Comparison of ENCODE assay signal across 8 mouse cellular contexts in genomic region chr7:141455610-141456314, GRCm38 (mm10). TPM values are rescaled to one million over a fixed set of nuclear protein-coding genes. Genes with fewer than 3 reads are reported as not detected.
DNase-seq lines count a peak whose midpoint lies in the region; ATAC-seq and TF ChIP-seq lines count a peak whose summit lies in the region.

No protein-coding gene starts in this region.

- peak; percentile 49 for ATAC-seq in lung, embryonic 16.5 days (ENCODE audit: low read depth)
- ATAC-seq in neutrophil, adult 5-6 weeks (ENCODE audit: extremely low read depth, insufficient number of reproducible peaks, low FRiP score, poor library complexity, severe bottlenecking) = peak; percentile 47

- WGBS in kidney, adult 2 months = under 1% methylated on average over 23 of the region's 23 CpGs
- WGBS in lung, embryonic 16.5 days = 1% methylated on average over 23 of the region's 23 CpGs

- no peaks in the 10 kb centered on the region for H3K79me2 ChIP-seq in C2C12 (ENCODE audit: control insufficient read depth, insufficient read depth)

- peak overlapping the region; percentile 42 for H3K4me3 ChIP-seq in C2C12 (ENCODE audit: insufficient read depth, poor library complexity, severe bottlenecking)
- H3K4me3 ChIP-seq in kidney, adult 2 months (ENCODE audit: insufficient read depth, low read depth, low read length) = peak overlapping the region; percentile 97
- H3K4me3 ChIP-seq in lung, embryonic 16.5 days (ENCODE audit: low read length) = peak overlapping the region; percentile 73

- no peaks in the 10 kb centered on the region for H3K27me3 ChIP-seq in C2C12 (ENCODE audit: control insufficient read depth, insufficient read depth, insufficient read length)
- no peaks in the 10 kb centered on the region for H3K27me3 ChIP-seq in kidney, adult 2 months (replicated peaks; ENCODE audit: control insufficient read depth, insufficient read depth, low read length)
- H3K27me3 ChIP-seq in lung, embryonic 16.5 days (ENCODE audit: control insufficient read depth, insufficient read depth, low read depth, low read length) = peaks cover 2% of the 10 kb centered on the region; the same call in 1 of the 2 replicates

- peak overlapping the region; percentile 93 for H3K27ac ChIP-seq in kidney, adult 2 months (ENCODE audit: insufficient read depth, low read depth, low read length)
- H3K27ac ChIP-seq in lung, embryonic 16.5 days (ENCODE audit: low read length) = peak overlapping the region; percentile 86

- peaks cover 12% of the 10 kb centered on the region for H3K4me1 ChIP-seq in kidney, adult 2 months (ENCODE audit: control insufficient read depth, insufficient read depth, low read length)
- H3K4me1 ChIP-seq in lung, embryonic 16.5 days (replicated peaks; ENCODE audit: control insufficient read depth, insufficient read depth, low read length) = peaks cover 27% of the 10 kb centered on the region

- no peak for TF ChIP-seq POLR2A in kidney, adult 2 months (IDR thresholded peaks at IDR 0.05; ENCODE audit: low read depth, low read length)

- peak overlapping the region; percentile 78 for H3K9ac ChIP-seq in lung, embryonic 16.5 days (ENCODE audit: low read length)

- H3K9me3 ChIP-seq in lung, embryonic 16.5 days (ENCODE audit: control insufficient read depth, low read length) = no peaks in the 10 kb centered on the region

- DNase-seq in R1 (ENCODE audit: low read depth, low spot score) = peak; percentile 71
- peak; percentile 66 for DNase-seq in embryo, embryonic 11 days
- DNase-seq in heart, adult 9 months (ENCODE audit: low spot score in 2 of 2) = peak; percentile 87 to 90
- peak; percentile 95 for DNase-seq in kidney, adult 2 months
- no peak for DNase-seq in c-Kit-positive CD71-positive TER-119-positive erythroid progenitor cells, embryonic 14.5 days (ENCODE audit: low spot score)

- peak overlapping the region; percentile 76 for H3ac ChIP-seq in C2C12 (ENCODE audit: control insufficient read depth, insufficient read length, low read depth)

- H3K36me3 ChIP-seq in C2C12 (ENCODE audit: control insufficient read depth, insufficient read depth) = peaks cover 17% of the 10 kb centered on the region
- H3K36me3 ChIP-seq in kidney, adult 2 months (ENCODE audit: control insufficient read depth, insufficient read depth, low read length) = no peaks in the 10 kb centered on the region
- H3K36me3 ChIP-seq in lung, embryonic 16.5 days (ENCODE audit: control insufficient read depth, insufficient read depth, low read length) = peaks cover 18% of the 10 kb centered on the region; the same call in 1 of the 2 replicates

- H3K79me3 ChIP-seq in C2C12 (ENCODE audit: low read depth) = no peaks in the 10 kb centered on the region

- H3K4me2 ChIP-seq in lung, embryonic 16.5 days (ENCODE audit: low read depth, low read length) = peak overlapping the region; percentile 85

- TF ChIP-seq CTCF in C2C12 (IDR thresholded peaks at IDR 0.05; ENCODE audit: control insufficient read depth, insufficient read depth, insufficient read length) = no peak
- no peak for TF ChIP-seq CTCF in kidney, adult 2 months (conservative IDR thresholded peaks at IDR 0.05; ENCODE audit: insufficient read depth, insufficient read length, low read depth, low read length)

TF ChIP-seq in C2C12, 6 proteins besides CTCF, POLR2A, EP300 and RAD21:
- no peak for TF ChIP-seq MAX (IDR thresholded peaks at IDR 0.05)
- TF ChIP-seq USF1 (IDR thresholded peaks at IDR 0.05; ENCODE audit: low read depth) = no peak
- no peak for TF ChIP-seq FOSL1 (IDR thresholded peaks at IDR 0.05; ENCODE audit: insufficient read depth, low read length, poor library complexity, severe bottlenecking)
- no peak for TF ChIP-seq CEBPB (IDR thresholded peaks at IDR 0.05; ENCODE audit: low read depth)
- no peak for TF ChIP-seq MYOD1 (IDR thresholded peaks at IDR 0.05; ENCODE audit: control insufficient read depth, insufficient read length, low read depth)
- no peak for TF ChIP-seq MYOG (IDR thresholded peaks at IDR 0.05; ENCODE audit: control insufficient read depth, extremely low read depth, insufficient read length)

RNA-seq across cellular contexts. Expression of gene Pnpla2, which starts 0.8 kb away (rescaled TPM):
- polyA plus RNA-seq in C2C12 (2012; fragmentation: generic; extraction: Trizol) = 32.8 TPM
- polyA plus RNA-seq in kidney, adult 2 months (2012; rRNA removed) = 350 and 353 TPM in 2 replicates
- 42.9 and 46.2 TPM in 2 replicates for polyA plus RNA-seq in lung, embryonic 16.5 days (2015; fragmentation: Nextera tagmentation; extraction: Ambion mirVana)
- 74.4 and 78.7 TPM in 2 replicates for total RNA-seq in neutrophil, adult 5-6 weeks (2017)

RNA-seq across cellular contexts. Expression of gene Cracr2b, which starts 5.1 kb away (rescaled TPM):
- polyA plus RNA-seq in C2C12 (2012; fragmentation: generic; extraction: Trizol) = 4.5 TPM
- 15.3 and 22.2 TPM in 2 replicates for polyA plus RNA-seq in kidney, adult 2 months (2012; rRNA removed)
- 39.3 and 42.0 TPM in 2 replicates for polyA plus RNA-seq in lung, embryonic 16.5 days (2015; fragmentation: Nextera tagmentation; extraction: Ambion mirVana)
- 2.8 and 3.2 TPM in 2 replicates for total RNA-seq in neutrophil, adult 5-6 weeks (2017)

RNA-seq across cellular contexts. Expression of gene Rplp2, which starts 8.6 kb away (rescaled TPM):
- 4,785 TPM for polyA plus RNA-seq in C2C12 (2012; fragmentation: generic; extraction: Trizol)
- polyA plus RNA-seq in kidney, adult 2 months (2012; rRNA removed) = 423 and 734 TPM in 2 replicates
- 1,124 and 1,266 TPM in 2 replicates for polyA plus RNA-seq in lung, embryonic 16.5 days (2015; fragmentation: Nextera tagmentation; extraction: Ambion mirVana)
- total RNA-seq in neutrophil, adult 5-6 weeks (2017) = 2,224 and 3,167 TPM in 2 replicates

RNA-seq across cellular contexts. Expression of gene Cd151, which starts 11.4 kb away (rescaled TPM):
- 334 TPM for polyA plus RNA-seq in C2C12 (2012; fragmentation: generic; extraction: Trizol)
- polyA plus RNA-seq in kidney, adult 2 months (2012; rRNA removed) = 274 and 343 TPM in 2 replicates
- polyA plus RNA-seq in lung, embryonic 16.5 days (2015; fragmentation: Nextera tagmentation; extraction: Ambion mirVana) = 36.4 and 39.3 TPM in 2 replicates
- total RNA-seq in neutrophil, adult 5-6 weeks (2017) = 29.8 and 31.1 TPM in 2 replicates

RNA-seq across cellular contexts. Expression of gene Pidd1, which starts 11.9 kb away (rescaled TPM):
- 9.5 TPM for polyA plus RNA-seq in C2C12 (2012; fragmentation: generic; extraction: Trizol)
- polyA plus RNA-seq in kidney, adult 2 months (2012; rRNA removed) = 4.5 and 5.2 TPM in 2 replicates
- polyA plus RNA-seq in lung, embryonic 16.5 days (2015; fragmentation: Nextera tagmentation; extraction: Ambion mirVana) = 14.4 and 15.4 TPM in 2 replicates
- 2.9 and 6.5 TPM in 2 replicates for total RNA-seq in neutrophil, adult 5-6 weeks (2017)

Comparison
In these comparisons a context has a peak if more than half of its experiments do, and no peak if none do; other contexts are left out.
1. H3K4me3 ChIP-seq: peak in every context shown above with its lines; median percentile 97 in kidney, adult 2 months; 73 in lung, embryonic 16.5 days; 42 in C2C12.